Mouse (Mus musculus): ENCODE results near the gene B4galt1.

B4galt1 gene

GRCm38 (mm10) chr4:40837451-40838285, 16.1 kb downstream of the B4galt1 start:
- peak in 1 of 2 experiments; percentile 9 for DNase-seq

GRCm38 (mm10) chr4:40837008-40837407, 16.8 kb downstream of the B4galt1 start:
- no peak for DNase-seq

GRCm38 (mm10) chr4:40834872-40835271, 18.9 kb downstream of the B4galt1 start:
- no peak for DNase-seq

- no peak for DNase-seq
These were observed 19.5 kb downstream of the B4galt1 start for GRCm38 (mm10) chr4:40834232-40834786.

- no peak for DNase-seq
These were observed 20.2 kb downstream of the B4galt1 start for GRCm38 (mm10) chr4:40833381-40834231.

- DNase-seq, result no peak
These were observed 23.3 kb downstream of the B4galt1 start for GRCm38 (mm10) chr4:40830530-40830929.

GRCm38 (mm10) chr4:40829654-40830400, 24.0 kb downstream of the B4galt1 start:
- DNase-seq, result no peak

GRCm38 (mm10) chr4:40828910-40829309, 24.9 kb downstream of the B4galt1 start:
- DNase-seq, result peak in 1 of 2 experiments; percentile 13

- DNase-seq, result no peak
These were observed 25.9 kb downstream of the B4galt1 start for GRCm38 (mm10) chr4:40827926-40828325.

- DNase-seq, result no peak
These were observed 27.0 kb downstream of the B4galt1 start for GRCm38 (mm10) chr4:40826810-40827209.

- no peak for DNase-seq
These were observed 27.8 kb downstream of the B4galt1 start for GRCm38 (mm10) chr4:40825981-40826380.

- DNase-seq, result no peak
These were observed 28.7 kb downstream of the B4galt1 start for GRCm38 (mm10) chr4:40825146-40825545.

GRCm38 (mm10) chr4:40824505-40824904, 29.3 kb downstream of the B4galt1 start:
- no peak for DNase-seq

- DNase-seq, result no peak
These were observed 30.1 kb downstream of the B4galt1 start for GRCm38 (mm10) chr4:40823664-40824063.

- no peak for DNase-seq
These were observed 30.7 kb downstream of the B4galt1 start for GRCm38 (mm10) chr4:40823151-40823550.

GRCm38 (mm10) chr4:40821303-40822023, 32.3 kb downstream of the B4galt1 start:
- no peak for DNase-seq

- no peak for DNase-seq
These were observed 32.9 kb downstream of the B4galt1 start for GRCm38 (mm10) chr4:40820903-40821302.

- DNase-seq, result no peak
These were observed 33.8 kb downstream of the B4galt1 start for GRCm38 (mm10) chr4:40820024-40820423.

GRCm38 (mm10) chr4:40819151-40819550, 34.7 kb downstream of the B4galt1 start:
- no peak for DNase-seq

GRCm38 (mm10) chr4:40818421-40818820, 35.4 kb downstream of the B4galt1 start:
- no peak for DNase-seq

GRCm38 (mm10) chr4:40817936-40818335, 35.9 kb downstream of the B4galt1 start:
- no peak for DNase-seq
